Mouse (Mus musculus) MEL (cell line): ENCODE measurements around the gene Borcs7. TPM values are rescaled to one million over a fixed set of nuclear protein-coding genes. Genes with fewer than 3 reads are reported as not detected.

ENCODE experiments used
- DNase-seq: peaks from one replicate; pipeline ENCODE4 v3.0.0; 2011; ENCODE audit warnings: low read depth, low spot score
- H3K27ac ChIP-seq: 2 replicates; pipeline ENCODE4 v1.5.1; 2012; ENCODE audit warnings: low read depth, mild to moderate bottlenecking, control low read depth, low read length, moderate library complexity; ENCODE audit not compliant: control insufficient read depth
- H3K27me3 ChIP-seq, 2 experiments: fragments of 150-350 bp in 1 of 2; sonication (generic) in 1 of 2; 2 replicates each; pipeline ENCODE4 v1.6.1; 2012; ENCODE audit warnings: low read length in 2 of 2, mild to moderate bottlenecking in 2 of 2, improper control_type of control experiment in 1 of 2, moderate library complexity in 1 of 2; ENCODE audit not compliant: insufficient read depth in 2 of 2, control insufficient read depth in 1 of 2
- H3K36me3 ChIP-seq, 2 experiments: 2 replicates each; pipeline ENCODE4 v1.6.1; 2012 to 2014; ENCODE audit warnings: low read length in 2 of 2, improper control_type of control experiment in 1 of 2, inconsistent platforms in 1 of 2, mild to moderate bottlenecking in 1 of 2; ENCODE audit not compliant: insufficient read depth in 2 of 2, control insufficient read depth in 1 of 2
- H3K4me1 ChIP-seq, 2 experiments: fragments of 150-350 bp in 1 of 2; sonication (generic) in 1 of 2; 2 replicates each; pipeline ENCODE4 v1.6.1; 2012; ENCODE audit warnings: low read length in 2 of 2, improper control_type of control experiment in 1 of 2, mild to moderate bottlenecking in 1 of 2; ENCODE audit not compliant: insufficient read depth in 2 of 2, control insufficient read depth in 1 of 2
- H3K4me3 ChIP-seq, 2 experiments: fragments of 150-350 bp in 1 of 2; sonication (generic) in 1 of 2; 2 replicates each; pipeline ENCODE4 v1.5.1; 2012; ENCODE audit warnings: low read depth in 2 of 2, low read length in 2 of 2, mild to moderate bottlenecking in 2 of 2, moderate library complexity in 2 of 2, control low read depth in 1 of 2, improper control_type of control experiment in 1 of 2; ENCODE audit not compliant: control insufficient read depth in 1 of 2, insufficient read depth in 1 of 2
- H3K79me2 ChIP-seq: 2 replicates; pipeline ENCODE4 v1.6.1; 2012; ENCODE audit warnings: mild to moderate bottlenecking, low read length, moderate library complexity; ENCODE audit not compliant: control insufficient read depth, poor library complexity, insufficient read depth
- H3K9ac ChIP-seq: 2 replicates; pipeline ENCODE4 v1.6.1; 2012; ENCODE audit warnings: low read depth, mild to moderate bottlenecking, control low read depth, low read length, moderate library complexity; ENCODE audit not compliant: control insufficient read depth, poor library complexity, severe bottlenecking
- H3K9me3 ChIP-seq: fragments of 150-350 bp; sonication (generic); replicated peaks from 2 replicates; pipeline ENCODE4 v1.6.1; 2012; ENCODE audit warnings: mild to moderate bottlenecking, low read length, improper control_type of control experiment, moderate library complexity; ENCODE audit not compliant: insufficient read depth
- BHLHE40 ChIP-seq: IDR thresholded peaks from 2 replicates; pipeline ENCODE4 v1.6.1; 2012; ENCODE audit warnings: low read depth, mild to moderate bottlenecking, inconsistent platforms, low read length, improper control_type of control experiment, borderline replicate concordance
- CTCF ChIP-seq, 3 experiments: IDR thresholded peaks in 2 of 3; conservative IDR thresholded peaks in 1 of 3; 2 replicates each; pipeline ENCODE4 v1.5.1; 2011 to 2012; ENCODE audit warnings: low read length in 3 of 3, low read depth in 2 of 3, mild to moderate bottlenecking in 2 of 3, improper control_type of control experiment in 1 of 3, inconsistent platforms in 1 of 3, mixed read lengths in 1 of 3, moderate library complexity in 1 of 3; ENCODE audit not compliant: control insufficient read depth in 1 of 3, insufficient read depth in 1 of 3, poor library complexity in 1 of 3, severe bottlenecking in 1 of 3
- E2F4 ChIP-seq: IDR thresholded peaks from 2 replicates; pipeline ENCODE4 v1.6.1; 2011; ENCODE audit warnings: low read depth, low read length, improper control_type of control experiment, borderline replicate concordance
- EP300 ChIP-seq, 2 experiments: IDR thresholded peaks; 2 replicates each; pipeline ENCODE4 v1.6.1; 2011; ENCODE audit warnings: improper control_type of control experiment in 2 of 2, low read length in 2 of 2, low read depth in 1 of 2, mild to moderate bottlenecking in 1 of 2
- GATA1 ChIP-seq: IDR thresholded peaks from 2 replicates; pipeline ENCODE4 v1.6.1; 2011; ENCODE audit warnings: low read depth, low read length, improper control_type of control experiment
- HCFC1 ChIP-seq: IDR thresholded peaks from 2 replicates; pipeline ENCODE4 v1.6.1; 2012; ENCODE audit warnings: low read depth, mild to moderate bottlenecking, inconsistent platforms, low read length, improper control_type of control experiment, moderate library complexity
- JUND ChIP-seq: IDR thresholded peaks from 2 replicates; pipeline ENCODE4 v1.6.1; 2011; ENCODE audit warnings: low read depth, mild to moderate bottlenecking, improper control_type of control experiment, low read length
- KAT2A ChIP-seq: conservative IDR thresholded peaks from 2 replicates; pipeline ENCODE4 v1.6.1; 2012; ENCODE audit warnings: low read depth, low read length, improper control_type of control experiment, inconsistent platforms
- MAX ChIP-seq: IDR thresholded peaks from 2 replicates; pipeline ENCODE4 v1.6.1; 2011; ENCODE audit warnings: low read length, improper control_type of control experiment
- MEF2A ChIP-seq: IDR thresholded peaks from 2 replicates; pipeline ENCODE4 v1.6.1; 2014; ENCODE audit warnings: low read depth, mild to moderate bottlenecking, inconsistent platforms, low read length, improper control_type of control experiment; ENCODE audit not compliant: poor library complexity, insufficient replicate concordance, severe bottlenecking; ENCODE audit errors: extremely low read depth
- MXI1 ChIP-seq: IDR thresholded peaks from 2 replicates; pipeline ENCODE4 v1.6.1; 2011; ENCODE audit warnings: mild to moderate bottlenecking, low read depth, low read length, improper control_type of control experiment
- MYB ChIP-seq: IDR thresholded peaks from 2 replicates; pipeline ENCODE4 v1.6.1; 2011; ENCODE audit warnings: mild to moderate bottlenecking, low read depth, low read length, improper control_type of control experiment
- MYC ChIP-seq: IDR thresholded peaks from 2 replicates; pipeline ENCODE4 v1.6.1; 2011; ENCODE audit warnings: low read depth, mild to moderate bottlenecking, low read length, improper control_type of control experiment, moderate library complexity
- NRF1 ChIP-seq: IDR thresholded peaks from 2 replicates; pipeline ENCODE4 v1.6.1; 2014; ENCODE audit warnings: low read depth, mild to moderate bottlenecking, inconsistent platforms, low read length, improper control_type of control experiment, moderate library complexity; ENCODE audit not compliant: poor library complexity, insufficient read depth, severe bottlenecking
- POLR2A ChIP-seq, 2 experiments: IDR thresholded peaks; 2 replicates each; pipeline ENCODE4 v1.6.1; 2011 to 2012; ENCODE audit warnings: low read length in 2 of 2, mild to moderate bottlenecking in 2 of 2, control low read depth in 1 of 2, improper control_type of control experiment in 1 of 2, low read depth in 1 of 2, moderate library complexity in 1 of 2; ENCODE audit not compliant: control insufficient read depth in 1 of 2, insufficient read depth in 1 of 2, poor library complexity in 1 of 2
- POLR2AphosphoS2 ChIP-seq: IDR thresholded peaks from 2 replicates; pipeline ENCODE4 v1.6.1; 2011; ENCODE audit warnings: low read length, improper control_type of control experiment
- POLR2AphosphoS5 ChIP-seq: IDR thresholded peaks from 2 replicates; pipeline ENCODE4 v1.6.1; 2012; ENCODE audit warnings: low read depth, borderline replicate concordance, mild to moderate bottlenecking, inconsistent platforms, low read length, moderate library complexity, mixed read lengths
- SIN3A ChIP-seq: IDR thresholded peaks from 2 replicates; pipeline ENCODE4 v1.6.1; 2012; ENCODE audit warnings: low read length, improper control_type of control experiment, inconsistent platforms
- TCF12 ChIP-seq: IDR thresholded peaks from 2 replicates; pipeline ENCODE4 v1.6.1; 2014; ENCODE audit warnings: low read depth, mild to moderate bottlenecking, inconsistent platforms, low read length, improper control_type of control experiment, moderate library complexity
- UBTF ChIP-seq: IDR thresholded peaks from 2 replicates; pipeline ENCODE4 v1.6.1; 2012; ENCODE audit warnings: low read depth, mild to moderate bottlenecking, inconsistent platforms, low read length, improper control_type of control experiment, moderate library complexity, borderline replicate concordance; ENCODE audit not compliant: insufficient read depth
- USF1 ChIP-seq: IDR thresholded peaks from 2 replicates; pipeline ENCODE4 v1.6.1; 2014; ENCODE audit warnings: low read depth, mild to moderate bottlenecking, inconsistent platforms, low read length, improper control_type of control experiment, moderate library complexity
- USF2 ChIP-seq, 2 experiments: IDR thresholded peaks; 2 replicates each; pipeline ENCODE4 v1.6.1; 2011 to 2012; ENCODE audit warnings: improper control_type of control experiment in 2 of 2, low read length in 2 of 2, borderline replicate concordance in 1 of 2, inconsistent platforms in 1 of 2, low read depth in 1 of 2, mild to moderate bottlenecking in 1 of 2; ENCODE audit not compliant: insufficient read depth in 1 of 2
- ZC3H11A ChIP-seq: IDR thresholded peaks from 2 replicates; pipeline ENCODE4 v1.6.1; 2012; ENCODE audit warnings: low read depth, mild to moderate bottlenecking, inconsistent platforms, low read length, improper control_type of control experiment
- ZKSCAN1 ChIP-seq: IDR thresholded peaks from 2 replicates; pipeline ENCODE4 v1.6.1; 2012; ENCODE audit warnings: low read depth, mild to moderate bottlenecking, inconsistent platforms, low read length, improper control_type of control experiment, moderate library complexity
- polyA plus RNA-seq, 2 experiments: library from polyadenylated mRNA; stranded (reverse) in 1 of 2; unstranded in 1 of 2; fragments of >175 nt in 1 of 2; fragments of >200 nt in 1 of 2; gene quantifications; 2 replicates each; pipeline versions ENCODE4 v1.2.1 to v1.2.4; 2012; ENCODE audit warnings: low replicate concordance in 2 of 2, low read depth in 1 of 2; ENCODE audit not compliant: insufficient read length in 2 of 2, insufficient read depth in 1 of 2, missing spikeins in 1 of 2
- total RNA-seq: library from RNA; depleted of rRNA; stranded (reverse); fragments of 300-350 nt; gene quantifications from 2 replicates; pipeline ENCODE4 v1.2.3, GENCODE M21; 2012

Gene Borcs7
- total and polyA plus RNA-seq, 3 experiments, result 4.1 to 11.1 TPM; not detected in 1

GRCm38 (mm10) chr19:46689460-46690372 lies at the start of gene Borcs7 (continued):
- no peak; a peak in 1 of 4 replicates for TF ChIP-seq EP300 (IDR thresholded peaks at IDR 0.05; ENCODE audit: low read depth in 1 of 2, low read length in 2 of 2)
- TF ChIP-seq JUND, result no peak
- no peak for TF ChIP-seq USF2 (IDR thresholded peaks at IDR 0.05; ENCODE audit: borderline replicate concordance in 1 of 2, insufficient read depth in 1 of 2, low read depth in 1 of 2, low read length in 2 of 2)

- H3K36me3 ChIP-seq, result peaks cover 0 to 7% of the 10 kb centered on the region in 2 experiments; a peak in 1 of 4 replicates
- TF ChIP-seq E2F4 (no peak), POLR2AphosphoS5 (no peak), MYB (no peak), EP300 (IDR thresholded peaks at IDR 0.05; ENCODE audit: low read depth in 1 of 2, low read length in 2 of 2) (no peak), MXI1 (no peak), NRF1 (no peak), KAT2A (no peak), MEF2A (no peak), ZKSCAN1 (no peak), UBTF (no peak), POLR2AphosphoS2 (no peak), POLR2A (IDR thresholded peaks at IDR 0.05; ENCODE audit: control insufficient read depth in 1 of 2, insufficient read depth in 1 of 2, low read depth in 1 of 2, low read length in 2 of 2, poor library complexity in 1 of 2) (no peak)
- no peak overlapping the region for H3K27ac ChIP-seq
- no peaks in the 10 kb centered on the region for H3K9me3 ChIP-seq
- H3K4me1 ChIP-seq, result no peaks in the 10 kb centered on the region
- DNase-seq, result no peak
- H3K79me2 ChIP-seq, result no peaks in the 10 kb centered on the region
- H3K4me3 ChIP-seq, result no peak overlapping the region
- H3K9ac ChIP-seq, result no peak overlapping the region
- no peaks in the 10 kb centered on the region for H3K27me3 ChIP-seq
Measured at GRCm38 (mm10) chr19:46640780-46641179, 48.9 kb upstream of the Borcs7 start.

GRCm38 (mm10) chr19:46641420-46642085 lies 48.2 kb upstream of the Borcs7 start:
- TF ChIP-seq USF1, result no peak
- no peak for TF ChIP-seq MYB
- no peak for TF ChIP-seq TCF12
- no peak for TF ChIP-seq ZC3H11A
- TF ChIP-seq SIN3A, result no peak
- TF ChIP-seq POLR2A (IDR thresholded peaks at IDR 0.05; ENCODE audit: control insufficient read depth in 1 of 2, insufficient read depth in 1 of 2, low read depth in 1 of 2, low read length in 2 of 2, poor library complexity in 1 of 2), result no peak
- TF ChIP-seq BHLHE40, result no peak
- TF ChIP-seq UBTF, result no peak
- no peak for TF ChIP-seq GATA1
- TF ChIP-seq POLR2AphosphoS2, result no peak
- TF ChIP-seq MAX, result no peak
- TF ChIP-seq MYC, result no peak
- TF ChIP-seq HCFC1, result no peak
- TF ChIP-seq CTCF (IDR thresholded peaks at IDR 0.05 in 2 of 3, conservative IDR thresholded peaks at IDR 0.05 in 1 of 3; ENCODE audit: control insufficient read depth in 1 of 3, insufficient read depth in 1 of 3, low read depth in 2 of 3, low read length in 3 of 3, poor library complexity in 1 of 3, severe bottlenecking in 1 of 3), result no peak
- TF ChIP-seq ZKSCAN1, result no peak
- no peak for TF ChIP-seq EP300 (IDR thresholded peaks at IDR 0.05; ENCODE audit: low read depth in 1 of 2, low read length in 2 of 2)
- Histone ChIP-seq H3K4me1 (no peaks in the 10 kb centered on the region), H3K79me2 (no peaks in the 10 kb centered on the region), H3K27ac (no peak overlapping the region), H3K27me3 (no peaks in the 10 kb centered on the region), H3K4me3 (no peak overlapping the region), H3K9ac (no peak overlapping the region), H3K9me3 (no peaks in the 10 kb centered on the region), H3K36me3 (peaks cover 0 to 7% of the 10 kb centered on the region in 2 experiments; a peak in 1 of 4 replicates)
- no peak for DNase-seq
